In the genomic region with DNA sequence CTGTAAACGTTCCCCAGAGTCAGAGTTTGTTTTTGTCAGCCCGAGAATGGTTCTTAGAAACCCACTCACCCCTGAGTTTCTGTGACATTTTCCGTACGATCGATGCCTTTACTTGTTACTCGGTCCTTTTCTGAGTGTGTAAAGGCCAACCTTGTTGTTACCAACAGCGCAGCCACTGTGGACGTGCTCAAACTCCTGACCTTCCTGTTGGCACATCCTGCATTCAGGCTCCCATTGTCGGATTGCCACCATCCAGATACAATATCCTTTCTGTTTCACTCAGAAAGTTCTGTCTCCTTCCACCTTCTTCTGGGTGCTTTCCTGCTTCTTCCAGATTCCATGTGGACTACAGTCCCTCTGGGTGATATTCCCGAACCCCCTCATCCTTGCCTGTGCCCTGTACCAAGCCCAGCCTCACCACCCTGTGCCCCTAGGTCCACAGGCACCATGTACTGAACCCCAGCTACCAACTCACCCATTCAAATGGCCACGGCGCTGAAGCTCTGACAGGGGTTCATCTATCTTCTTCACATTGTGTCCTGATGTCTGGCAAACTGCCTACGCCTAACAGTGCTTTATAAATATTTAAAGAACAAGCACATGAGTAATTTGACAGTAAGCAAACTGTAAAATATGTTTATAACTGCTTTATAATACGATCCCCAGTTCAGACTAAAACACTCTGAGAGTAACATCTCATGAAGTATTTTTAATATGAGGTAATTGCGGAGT, we compare ENCODE assay signal across 18 mouse cellular contexts.
"Had no signal": no experiment of that assay in that cellular context is flagged by ENCODE, and none has a peak within 500 bp of the region (broad histone marks: within the 10 kb centered on the region; RNA-seq: fewer than 3 reads in every experiment).

No protein-coding gene starts in this region.

- H3K36me3 ChIP-seq: limb, embryonic 12.5 days; limb, embryonic 15.5 days; midbrain, embryonic 10.5 days; midbrain, embryonic 13.5 days; neural tube, embryonic 13.5 days had no signal

- H3K4me1 ChIP-seq: limb, embryonic 12.5 days; limb, embryonic 15.5 days; megakaryocyte, embryonic 14.5 days; midbrain, embryonic 13.5 days; neural tube, embryonic 13.5 days had no signal

- H3K27ac ChIP-seq: kidney, postnatal 0 days; limb, embryonic 12.5 days; limb, embryonic 15.5 days; liver, embryonic 14.5 days; midbrain, embryonic 10.5 days; midbrain, embryonic 13.5 days; neural tube, embryonic 13.5 days had no signal

- DNase-seq: kidney, adult 2 months; kidney, postnatal 25 days; left cerebral cortex, postnatal 4 days; liver, postnatal 0 days; thymus, adult 18-20 months; thymus, postnatal 36 days had no signal

- H3K27me3 ChIP-seq: limb, embryonic 12.5 days; limb, embryonic 15.5 days; midbrain, embryonic 13.5 days; neural tube, embryonic 13.5 days had no signal

- H3K9me3 ChIP-seq: limb, embryonic 12.5 days; limb, embryonic 15.5 days; midbrain, embryonic 10.5 days; midbrain, embryonic 13.5 days; neural tube, embryonic 13.5 days had no signal

- ATAC-seq: intestine, postnatal 0 days; liver, postnatal 0 days; midbrain, embryonic 13.5 days; midbrain, embryonic 16.5 days had no signal

- H3K9ac ChIP-seq: limb, embryonic 12.5 days; limb, embryonic 15.5 days; liver, embryonic 14.5 days; liver, postnatal 0 days; midbrain, embryonic 13.5 days; neural tube, embryonic 13.5 days had no signal

- H3K4me3 ChIP-seq: limb, embryonic 12.5 days; limb, embryonic 15.5 days; megakaryocyte, embryonic 14.5 days; midbrain, embryonic 10.5 days; midbrain, embryonic 13.5 days; myocyte; neural tube, embryonic 13.5 days had no signal

- H3K4me2 ChIP-seq: limb, embryonic 12.5 days; limb, embryonic 15.5 days; liver, embryonic 11.5 days; midbrain, embryonic 13.5 days; neural tube, embryonic 13.5 days had no signal
